Comparison of ENCODE assay signal across 10 mouse cellular contexts in the genomic region with DNA sequence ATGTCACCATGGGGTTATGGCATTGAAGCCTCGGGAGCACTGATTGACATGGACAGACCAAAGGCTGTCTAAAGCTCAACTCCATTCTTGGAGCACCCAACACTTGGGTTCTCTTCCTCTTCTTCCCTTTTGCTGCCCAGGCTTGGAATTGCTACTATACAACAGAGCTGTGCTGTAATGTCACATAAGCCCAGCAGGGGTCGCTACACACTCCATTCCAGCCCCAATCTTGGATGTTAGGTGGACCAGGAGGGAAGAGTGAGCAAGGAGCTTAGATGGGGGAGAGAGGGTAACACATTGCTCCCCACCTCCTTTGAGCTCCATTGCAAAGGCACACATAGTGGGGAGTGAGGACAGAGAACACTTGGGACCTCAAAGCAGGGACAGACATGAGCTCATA. TPM values are rescaled to one million over a fixed set of nuclear protein-coding genes. Genes with fewer than 3 reads are reported as not detected.
A peak's percentile ranks its signal among the peaks of the same experiment; 100 is the strongest.
DNase-seq lines count a peak whose midpoint lies in the region; TF ChIP-seq lines count a peak whose summit lies in the region.
"Had no signal": no experiment of that assay in that cellular context is flagged by ENCODE, and none has a peak within 500 bp of the region (broad histone marks: within the 10 kb centered on the region; RNA-seq: fewer than 3 reads in every experiment).

No protein-coding gene starts in this region.

- TF ChIP-seq POLR2A in cortical plate, adult 2 months (IDR thresholded peaks at IDR 0.05; ENCODE audit: extremely low read depth, insufficient read depth, low read length), result no peak

- peak; percentile 92 for TF ChIP-seq CTCF in layer of hippocampus, adult 2 months (conservative IDR thresholded peaks at IDR 0.05)
- TF ChIP-seq CTCF in E14TG2a.4 (conservative IDR thresholded peaks at IDR 0.05; ENCODE audit: low read length), result peak; percentile 99
- peak; percentile 92 for TF ChIP-seq CTCF in cortical plate, adult 2 months (IDR thresholded peaks at IDR 0.05; ENCODE audit: extremely low read depth, insufficient read depth, low read length)

- H3K27ac ChIP-seq in layer of hippocampus, adult 2 months, result no peak overlapping the region
- no peak overlapping the region for H3K27ac ChIP-seq in cortical plate, adult 2 months (ENCODE audit: insufficient read depth, low read length)
- H3K27ac ChIP-seq: heart, embryonic 13.5 days; lung, embryonic 15.5 days had no signal

- H3K36me3 ChIP-seq in E14TG2a.4 (ENCODE audit: insufficient read depth, low read length), result no peaks in the 10 kb centered on the region
- H3K36me3 ChIP-seq: heart, embryonic 13.5 days; lung, embryonic 15.5 days had no signal

- H3K4me1 ChIP-seq in E14TG2a.4 (replicated peaks; ENCODE audit: low read depth, low read length), result peaks cover 18% of the 10 kb centered on the region; the same call in 1 of the 2 replicates
- peaks cover 9% of the 10 kb centered on the region for H3K4me1 ChIP-seq in cortical plate, adult 2 months (ENCODE audit: control insufficient read depth, insufficient read depth, low read length)
- H3K4me1 ChIP-seq: heart, embryonic 13.5 days; lung, embryonic 15.5 days had no signal

- peak overlapping the region; percentile 41; the same call in 1 of the 2 replicates for H3K4me3 ChIP-seq in layer of hippocampus, adult 2 months
- H3K4me3 ChIP-seq in E14TG2a.4 (replicated peaks; ENCODE audit: low read length), result no peak overlapping the region
- no peak overlapping the region; the same call in 1 of the 2 replicates for H3K4me3 ChIP-seq in cortical plate, adult 2 months (ENCODE audit: insufficient read depth, low read length)
- H3K4me3 ChIP-seq: heart, embryonic 13.5 days; lung, embryonic 15.5 days had no signal

- H3K9me3 ChIP-seq in E14TG2a.4 (ENCODE audit: low read length), result no peaks in the 10 kb centered on the region
- H3K9me3 ChIP-seq: heart, embryonic 13.5 days; lung, embryonic 15.5 days had no signal

- H3K27me3 ChIP-seq in E14TG2a.4 (ENCODE audit: insufficient read depth, low read length), result peaks cover 23% of the 10 kb centered on the region
- H3K27me3 ChIP-seq: lung, embryonic 15.5 days had no signal

- DNase-seq in adrenal gland, adult 2 months, result peak; percentile 49
- DNase-seq in adrenal gland, adult 8-10 months, result no peak
- DNase-seq in layer of hippocampus, adult 2 months (ENCODE audit: low spot score in 2 of 2), result peak; percentile 58 to 69
- DNase-seq in layer of hippocampus, postnatal 14 days (ENCODE audit: low spot score in 2 of 2), result no peak
- DNase-seq in natural killer cell, adult 2 months (ENCODE audit: low spot score in 2 of 2), result peak; percentile 21 to 41
- DNase-seq in ovary, adult 18-20 months (ENCODE audit: low spot score), result no peak

RNA-seq across cellular contexts. Expression of a gene that starts 6.2 kb away (rescaled TPM):
- 100 to 1,000 TPM; 161 to 223 TPM for total RNA-seq in adrenal gland, adult 2 months (2021)
- polyA plus RNA-seq in adrenal gland, adult 2 months (2012; rRNA removed), result 142 and 199 TPM in 2 replicates
- 100 to 1,000 TPM; 219 to 291 (median 255) TPM for total RNA-seq in adrenal gland, adult 8-10 months (2022)
- total RNA-seq in layer of hippocampus, adult 2 months (2021), result 100 to 1,000 TPM; 300 to 318 TPM
- total RNA-seq in layer of hippocampus, postnatal 14 days (2021), result 100 to 1,000 TPM; 239 to 248 TPM
- 223 and 236 TPM in 2 replicates for polyA plus RNA-seq in cortical plate, adult 2 months (2012; rRNA removed)

RNA-seq across cellular contexts. Expression of a gene that starts 17.1 kb away (rescaled TPM):
- not detected for total RNA-seq in adrenal gland, adult 2 months (2021)
- 0.29 and 0.93 TPM in 2 replicates for polyA plus RNA-seq in adrenal gland, adult 2 months (2012; rRNA removed)
- total RNA-seq in adrenal gland, adult 8-10 months (2022), result 1 to 10 TPM in 2 of 4 experiments, not detected in 2; 4.4 to 8.6 TPM
- total RNA-seq in layer of hippocampus, adult 2 months (2021), result 1 to 10 TPM in 1 of 2 experiments, not detected in 1; 2.4 TPM
- not detected for total RNA-seq in layer of hippocampus, postnatal 14 days (2021)
- polyA plus RNA-seq in cortical plate, adult 2 months (2012; rRNA removed), result 0.56 and 0.59 TPM in 2 replicates
- polyA plus RNA-seq: heart, embryonic 13.5 days had no signal

Comparison
In these comparisons a context has a peak if more than half of its experiments do, and no peak if none do; other contexts are left out.
1. DNase-seq: peak in adrenal gland, adult 2 months (single experiment), layer of hippocampus, adult 2 months (2 of 2) and natural killer cell, adult 2 months (2 of 2); none in adrenal gland, adult 8-10 months (single experiment), layer of hippocampus, postnatal 14 days (0 of 2) and ovary, adult 18-20 months (single experiment).
2. Peak in every context shown above with its lines, with median percentiles within 50 percentile points of each other: CTCF ChIP-seq.